Mouse (Mus musculus) embryonic facial prominence, embryonic 14.5 days (tissue): ENCODE data around the gene Cct8l1. TPM values are rescaled to one million over a fixed set of nuclear protein-coding genes. Genes with fewer than 3 reads are reported as not detected.

ENCODE experiments used
- ATAC-seq: fragments of 200-750 bp; cut with Nextera tagmentation; 2 replicates; pipeline ENCODE4 v1.8.0; 2017; ENCODE audit warnings: low read depth, moderate number of reproducible peaks, moderate TSS enrichment
- DNase-seq: peaks from one replicate; pipeline ENCODE4 v3.0.0-alpha.2; 2015; ENCODE audit warnings: low spot score
- H3K27ac ChIP-seq: fragments of 300-500 bp; sonication (generic); replicated peaks from 2 replicates; pipeline ENCODE4 v1.5.1; 2014; ENCODE audit warnings: low read depth, mild to moderate bottlenecking, low read length, moderate library complexity
- H3K27me3 ChIP-seq: fragments of 300-500 bp; sonication (generic); replicated peaks from 2 replicates; pipeline ENCODE4 v1.6.1; 2014; ENCODE audit warnings: low read length; ENCODE audit not compliant: control insufficient read depth, insufficient read depth
- H3K36me3 ChIP-seq: fragments of 300-500 bp; sonication (generic); 2 replicates; pipeline ENCODE4 v1.6.1; 2014; ENCODE audit warnings: low read length, mixed read lengths; ENCODE audit not compliant: control insufficient read depth, insufficient read depth
- H3K4me1 ChIP-seq: fragments of 300-500 bp; sonication (generic); 2 replicates; pipeline ENCODE4 v1.6.1; 2014; ENCODE audit warnings: antibody characterized with exemption, low read length; ENCODE audit not compliant: control insufficient read depth, insufficient read depth
- H3K4me2 ChIP-seq: fragments of 300-500 bp; sonication (generic); 2 replicates; pipeline ENCODE4 v1.6.1; 2014; ENCODE audit warnings: low read depth, mild to moderate bottlenecking, low read length, moderate library complexity, mixed read lengths
- H3K4me3 ChIP-seq: fragments of 300-500 bp; sonication (generic); 2 replicates; pipeline ENCODE4 v1.5.1; 2014; ENCODE audit warnings: low read depth, mild to moderate bottlenecking, low read length
- H3K9ac ChIP-seq: fragments of 300-500 bp; sonication (generic); 2 replicates; pipeline ENCODE4 v1.6.1; 2014; ENCODE audit warnings: low read depth, mild to moderate bottlenecking, low read length, moderate library complexity, mixed read lengths
- H3K9me3 ChIP-seq: fragments of 300-500 bp; sonication (generic); 2 replicates; pipeline ENCODE4 v1.6.1; 2016; ENCODE audit warnings: low read length; ENCODE audit not compliant: control insufficient read depth
- WGBS: fragments of 180-500 bp; shearing (Covaris S2); extraction: QIAGEN DNeasy Blood & Tissue Kit; methylation state at CpG from one replicate; pipeline ENCODE4 v1.1.7; 2014; 5-methylcytosine and 5-hydroxymethylcytosine counted together
- polyA plus RNA-seq: library from polyadenylated mRNA; unstranded; fragments of >200 nt; fragmentation: Nextera tagmentation; extraction: Ambion mirVana; gene quantifications from 2 replicates; pipeline ENCODE4 v1.2.1, GENCODE M21; 2014

Cct8l1 gene
- polyA plus RNA-seq, 1 experiment from 2014 or later, result not detected

- H3K36me3 ChIP-seq, result no peaks in the 10 kb centered on the region
- no peaks in the 10 kb centered on the region for H3K4me1 ChIP-seq
- no peaks in the 10 kb centered on the region for H3K27me3 ChIP-seq
- H3K9me3 ChIP-seq, result peaks cover 12% of the 10 kb centered on the region; the same call in 1 of the 2 replicates
- H3K27ac ChIP-seq, result no peak overlapping the region
- no peak overlapping the region for H3K9ac ChIP-seq
- ATAC-seq (no peak), DNase-seq (no peak)
- no peak overlapping the region for H3K4me2 ChIP-seq
- 90% methylated on average over 2 of the region's 2 CpGs for WGBS
- H3K4me3 ChIP-seq, result no peak overlapping the region
Observed at GRCm38 (mm10) chr5:25535566-25535965, 19.7 kb downstream of the Cct8l1 start.

- Histone ChIP-seq H3K9me3 (peaks cover 12% of the 10 kb centered on the region; the same call in 1 of the 2 replicates), H3K36me3 (no peaks in the 10 kb centered on the region), H3K4me1 (no peaks in the 10 kb centered on the region), H3K27me3 (no peaks in the 10 kb centered on the region), H3K4me2 (no peak overlapping the region), H3K9ac (no peak overlapping the region), H3K27ac (no peak overlapping the region), H3K4me3 (no peak overlapping the region)
- 66% methylated on average over 2 of the region's 2 CpGs for WGBS
- ATAC-seq (no peak), DNase-seq (no peak)
Observed at GRCm38 (mm10) chr5:25536451-25536850, 20.6 kb downstream of the Cct8l1 start.

GRCm38 (mm10) chr5:25536921-25537409 lies 21.1 kb downstream of the Cct8l1 start:
- no peak overlapping the region for H3K4me3 ChIP-seq
- H3K9me3 ChIP-seq, result peaks cover 12% of the 10 kb centered on the region; the same call in 1 of the 2 replicates
- H3K27me3 ChIP-seq, result no peaks in the 10 kb centered on the region
- no peak overlapping the region for H3K27ac ChIP-seq
- no peaks in the 10 kb centered on the region for H3K36me3 ChIP-seq
- no peak for ATAC-seq
- no peak overlapping the region for H3K4me2 ChIP-seq
- H3K4me1 ChIP-seq, result no peaks in the 10 kb centered on the region
- 48% methylated on average over 6 of the region's 6 CpGs for WGBS
- H3K9ac ChIP-seq, result no peak overlapping the region
- no peak for DNase-seq

- Histone ChIP-seq H3K4me2 (no peak overlapping the region), H3K27ac (no peak overlapping the region), H3K9ac (no peak overlapping the region), H3K4me1 (no peaks in the 10 kb centered on the region), H3K4me3 (no peak overlapping the region), H3K27me3 (no peaks in the 10 kb centered on the region), H3K9me3 (peaks cover 12% of the 10 kb centered on the region; the same call in 1 of the 2 replicates), H3K36me3 (no peaks in the 10 kb centered on the region)
- no peak for DNase-seq
- no peak for ATAC-seq
Observed at GRCm38 (mm10) chr5:25540412-25540811, 24.5 kb downstream of the Cct8l1 start.

GRCm38 (mm10) chr5:25540921-25541320 lies 25.1 kb downstream of the Cct8l1 start:
- no peak overlapping the region for H3K4me2 ChIP-seq
- H3K27ac ChIP-seq, result no peak overlapping the region
- ATAC-seq, result no peak
- peaks cover 12% of the 10 kb centered on the region; the same call in 1 of the 2 replicates for H3K9me3 ChIP-seq
- H3K36me3 ChIP-seq, result no peaks in the 10 kb centered on the region
- WGBS, result 53% methylated on average over 3 of the region's 3 CpGs
- no peaks in the 10 kb centered on the region for H3K27me3 ChIP-seq
- no peaks in the 10 kb centered on the region for H3K4me1 ChIP-seq
- no peak overlapping the region for H3K4me3 ChIP-seq
- DNase-seq, result no peak
- H3K9ac ChIP-seq, result no peak overlapping the region

GRCm38 (mm10) chr5:25541661-25542060 lies 25.8 kb downstream of the Cct8l1 start:
- DNase-seq (peak; percentile 74), ATAC-seq (no peak)
- 22% methylated on average over 2 of the region's 2 CpGs for WGBS
- H3K4me3 ChIP-seq, result no peak overlapping the region
- no peak overlapping the region for H3K9ac ChIP-seq
- H3K27me3 ChIP-seq, result no peaks in the 10 kb centered on the region
- no peak overlapping the region for H3K27ac ChIP-seq
- no peak overlapping the region for H3K4me2 ChIP-seq
- no peaks in the 10 kb centered on the region for H3K4me1 ChIP-seq
- H3K36me3 ChIP-seq, result no peaks in the 10 kb centered on the region
- H3K9me3 ChIP-seq, result peaks cover 12% of the 10 kb centered on the region; the same call in 1 of the 2 replicates

- Histone ChIP-seq H3K9ac (no peak overlapping the region), H3K27me3 (no peaks in the 10 kb centered on the region), H3K4me3 (no peak overlapping the region), H3K4me1 (no peaks in the 10 kb centered on the region), H3K36me3 (no peaks in the 10 kb centered on the region), H3K4me2 (no peak overlapping the region), H3K27ac (no peak overlapping the region), H3K9me3 (no peaks in the 10 kb centered on the region)
- WGBS, result 74% methylated on average over 3 of the region's 3 CpGs
- ATAC-seq, result peak; percentile 68; the same call in 1 of the 2 replicates
- DNase-seq, result peak; percentile 79
Observed at GRCm38 (mm10) chr5:25544061-25544460, 28.2 kb downstream of the Cct8l1 start.

GRCm38 (mm10) chr5:25544566-25544965 lies 28.7 kb downstream of the Cct8l1 start:
- Histone ChIP-seq H3K27ac (no peak overlapping the region; the same call in 1 of the 2 replicates), H3K4me1 (no peaks in the 10 kb centered on the region), H3K4me3 (no peak overlapping the region), H3K27me3 (no peaks in the 10 kb centered on the region), H3K9me3 (no peaks in the 10 kb centered on the region), H3K36me3 (no peaks in the 10 kb centered on the region), H3K9ac (no peak overlapping the region), H3K4me2 (no peak overlapping the region)
- ATAC-seq (0 out of 2 replicates have a peak, but pooled peaks have one; percentile 44), DNase-seq (no peak)
- WGBS, result 71% methylated on average over 5 of the region's 5 CpGs

GRCm38 (mm10) chr5:25546912-25547311 lies 31.0 kb downstream of the Cct8l1 start:
- H3K4me2 ChIP-seq, result no peak overlapping the region
- 85% methylated on average over 2 of the region's 2 CpGs for WGBS
- H3K4me3 ChIP-seq, result no peak overlapping the region
- no peaks in the 10 kb centered on the region for H3K36me3 ChIP-seq
- ATAC-seq, result no peak
- no peaks in the 10 kb centered on the region for H3K27me3 ChIP-seq
- H3K9me3 ChIP-seq, result no peaks in the 10 kb centered on the region
- H3K9ac ChIP-seq, result no peak overlapping the region
- no peak for DNase-seq
- H3K4me1 ChIP-seq, result no peaks in the 10 kb centered on the region
- H3K27ac ChIP-seq, result no peak overlapping the region
